Mouse (Mus musculus) neural tube, embryonic 15.5 days (tissue): ENCODE results near the gene Fgf6. TPM values are rescaled to one million over a fixed set of nuclear protein-coding genes. Genes with fewer than 3 reads are reported as not detected.

Experiments
- ATAC-seq: fragments of 200-750 bp; cut with Nextera tagmentation; 2 replicates; pipeline ENCODE4 v1.8.0; 2017; ENCODE audit warnings: mild to moderate bottlenecking, moderate TSS enrichment, moderate library complexity; ENCODE audit not compliant: low FRiP score
- H3K27ac ChIP-seq: fragments of 300-500 bp; sonication (generic); replicated peaks from 2 replicates; pipeline ENCODE4 v1.5.1; 2015; ENCODE audit warnings: mild to moderate bottlenecking, inconsistent platforms
- H3K27me3 ChIP-seq: fragments of 300-500 bp; sonication (generic); replicated peaks from 2 replicates; pipeline ENCODE4 v1.6.1; 2015; ENCODE audit warnings: inconsistent platforms
- H3K36me3 ChIP-seq: fragments of 300-500 bp; sonication (generic); 2 replicates; pipeline ENCODE4 v1.6.1; 2015; ENCODE audit warnings: inconsistent platforms
- H3K4me1 ChIP-seq: fragments of 300-500 bp; sonication (generic); 2 replicates; pipeline ENCODE4 v1.6.1; 2015; ENCODE audit warnings: inconsistent platforms
- H3K4me2 ChIP-seq: fragments of 300-500 bp; sonication (generic); 2 replicates; pipeline ENCODE4 v1.6.1; 2015; ENCODE audit warnings: inconsistent platforms, mild to moderate bottlenecking, moderate library complexity
- H3K4me3 ChIP-seq: fragments of 300-500 bp; sonication (generic); replicated peaks from 2 replicates; pipeline ENCODE4 v1.5.1; 2015; ENCODE audit warnings: mild to moderate bottlenecking, inconsistent platforms
- H3K9ac ChIP-seq: fragments of 300-500 bp; sonication (generic); replicated peaks from 2 replicates; pipeline ENCODE4 v1.6.1; 2015; ENCODE audit warnings: mild to moderate bottlenecking, inconsistent platforms
- H3K9me3 ChIP-seq: fragments of 300-500 bp; sonication (generic); replicated peaks from 2 replicates; pipeline ENCODE4 v1.6.1; 2016; ENCODE audit warnings: inconsistent platforms
- WGBS: fragments of 180-500 bp; shearing (Covaris S2); methylation state at CpG from one replicate; pipeline ENCODE4 v1.1.7; 2015; ENCODE audit warnings: mixed read lengths; 5-methylcytosine and 5-hydroxymethylcytosine counted together
- polyA plus RNA-seq: library from polyadenylated mRNA; unstranded; fragments of >200 nt; fragmentation: Nextera tagmentation; extraction: Ambion mirVana; gene quantifications from 2 replicates; pipeline ENCODE4 v1.2.1, GENCODE M21; 2015

The Fgf6 gene
- 0.05 and 0.10 TPM in 2 replicates for polyA plus RNA-seq

DNA sequence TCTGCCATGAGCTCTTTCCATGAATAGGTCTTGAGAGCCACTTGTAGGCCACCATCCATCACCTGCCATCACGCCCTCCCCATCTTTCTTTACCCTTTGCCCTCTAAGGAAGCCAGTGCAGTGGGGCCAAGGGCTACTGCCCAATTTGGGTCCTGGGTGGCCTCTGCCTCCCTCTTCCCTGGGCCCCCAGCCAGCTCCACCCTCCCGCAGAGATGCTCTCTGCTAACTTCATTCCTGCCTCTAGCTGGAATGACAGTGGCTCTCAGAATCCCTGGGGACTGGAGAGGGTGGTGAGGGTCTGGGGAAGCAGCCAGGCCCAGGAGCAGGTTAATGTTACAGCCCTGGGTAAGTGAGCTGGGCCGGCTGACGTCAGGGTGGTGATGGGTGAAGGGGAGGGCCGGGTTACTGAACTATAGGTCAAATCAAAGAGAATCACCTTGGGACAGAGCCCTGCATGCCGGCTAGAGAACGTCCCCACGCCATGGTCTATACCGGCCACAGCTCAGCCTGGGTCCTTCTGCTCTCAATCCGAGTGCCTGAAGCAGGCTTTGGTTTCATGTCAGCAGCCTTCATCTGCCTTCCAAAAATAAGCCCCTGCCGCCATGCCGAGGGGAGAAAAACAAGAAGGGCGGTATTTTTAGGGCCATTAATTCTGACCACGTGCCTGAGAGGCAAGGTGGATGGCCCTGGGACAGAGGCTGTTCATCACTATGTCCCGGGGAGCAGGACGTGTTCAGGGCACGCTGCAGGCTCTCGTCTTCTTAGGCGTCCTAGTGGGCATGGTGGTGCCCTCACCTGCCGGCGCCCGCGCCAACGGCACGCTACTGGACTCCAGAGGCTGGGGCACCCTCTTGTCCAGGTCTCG lies at the start of gene Fgf6:
Gene Fgf6 (plus strand): TSS at position 681 of the 865 bp plus-strand sequence.
- H3K9me3 ChIP-seq, result no peaks in the 10 kb centered on the region
- no peak for ATAC-seq
- peaks cover 7% of the 10 kb centered on the region; the same call in 1 of the 2 replicates for H3K4me1 ChIP-seq
- H3K27ac ChIP-seq, result no peak within 1 kb of the TSS
- H3K4me3 ChIP-seq, result no peak within 1 kb of the TSS
- H3K4me2 ChIP-seq, result no peak within 1 kb of the TSS
- no peaks in the 10 kb centered on the region for H3K36me3 ChIP-seq
- no peak within 1 kb of the TSS for H3K9ac ChIP-seq
- 81% methylated on average over 26 of the region's 26 CpGs for WGBS
- H3K27me3 ChIP-seq, result no peaks in the 10 kb centered on the region

DNA sequence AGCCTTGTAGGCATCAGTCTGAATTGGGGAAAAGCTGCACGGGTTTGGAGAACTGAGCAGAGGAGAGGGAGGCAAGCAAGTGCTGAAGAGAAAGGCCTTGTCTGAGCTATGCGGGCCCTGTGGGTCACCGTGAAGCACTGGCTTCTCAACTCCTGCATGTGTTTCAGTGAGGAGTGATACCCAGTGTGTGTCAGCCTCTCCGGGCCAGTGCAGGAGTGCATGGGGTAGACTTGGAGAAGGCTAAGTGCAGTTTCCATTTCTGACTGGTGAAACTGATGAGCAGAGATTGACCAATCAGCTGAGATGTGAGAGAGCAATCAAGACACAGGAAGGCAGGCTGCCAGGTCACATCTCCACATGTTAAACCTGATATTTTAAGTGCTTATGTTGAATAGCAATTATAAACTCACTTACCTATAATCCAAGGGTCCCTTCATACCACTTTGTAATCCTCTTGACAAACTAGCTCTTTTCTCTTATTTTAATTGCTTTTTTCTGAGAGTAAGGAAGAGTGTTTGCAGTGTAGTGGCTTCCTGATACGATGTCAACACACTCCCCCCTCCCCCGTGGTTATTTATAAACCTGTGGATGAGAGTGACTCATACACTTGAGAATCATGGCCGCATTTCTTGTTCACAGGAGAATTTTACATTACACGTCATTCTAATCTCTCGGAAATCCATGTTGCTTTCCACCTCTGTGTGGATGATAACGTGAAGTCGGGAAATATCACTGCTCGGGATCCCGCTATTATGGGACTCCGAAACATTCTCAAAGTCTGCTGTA lies 49.0 kb upstream of the Fgf6 start:
- no peaks in the 10 kb centered on the region for H3K4me1 ChIP-seq
- no peak overlapping the region for H3K9ac ChIP-seq
- H3K27ac ChIP-seq, result no peak overlapping the region
- H3K36me3 ChIP-seq, result peaks cover 62% of the 10 kb centered on the region
- H3K4me2 ChIP-seq, result no peak overlapping the region
- no peak for ATAC-seq
- WGBS, result 92% methylated on average over 14 of the region's 14 CpGs
- no peaks in the 10 kb centered on the region for H3K9me3 ChIP-seq
- H3K4me3 ChIP-seq, result no peak overlapping the region
- no peaks in the 10 kb centered on the region for H3K27me3 ChIP-seq

DNA sequence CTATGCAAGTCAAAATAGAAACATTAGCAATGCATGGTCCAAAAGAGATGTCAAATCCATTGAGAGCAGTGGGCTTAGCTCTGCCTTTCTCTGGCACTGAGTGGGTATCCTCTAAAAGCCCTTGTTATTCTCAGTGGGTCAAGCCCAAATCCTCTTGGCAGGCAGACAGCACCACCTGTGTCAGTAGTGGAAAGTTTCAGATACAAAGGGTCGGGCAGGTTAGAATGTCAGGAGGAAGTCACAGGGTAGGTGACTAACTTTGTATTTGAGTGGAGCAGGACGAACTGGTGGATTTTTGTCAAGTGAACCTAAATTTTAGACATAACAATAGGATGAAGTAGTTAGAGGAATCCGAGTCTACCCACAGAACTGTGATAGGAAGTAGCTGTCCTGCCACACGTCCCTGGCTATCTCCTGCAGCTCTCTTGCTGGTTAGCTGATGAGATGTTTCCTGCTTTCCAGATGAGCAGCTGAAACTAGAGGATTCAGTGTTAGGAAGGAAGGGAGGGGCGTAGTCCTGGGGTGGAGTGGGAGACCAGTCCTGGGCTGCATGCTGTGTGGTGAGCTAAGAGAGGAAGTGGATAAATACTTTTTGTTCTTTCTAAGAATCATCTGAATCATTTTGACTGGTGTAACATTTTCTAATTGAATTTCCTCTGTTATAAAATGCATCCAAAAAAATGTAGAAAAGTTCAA lies 33.7 kb upstream of the Fgf6 start:
- Histone ChIP-seq H3K9ac (no peak overlapping the region), H3K27me3 (no peaks in the 10 kb centered on the region), H3K4me3 (no peak overlapping the region), H3K9me3 (no peaks in the 10 kb centered on the region), H3K27ac (no peak overlapping the region), H3K4me1 (no peaks in the 10 kb centered on the region), H3K4me2 (no peak overlapping the region), H3K36me3 (peaks cover 7% of the 10 kb centered on the region; the same call in 1 of the 2 replicates)
- WGBS, result 82% methylated on average over 5 of the region's 5 CpGs
- ATAC-seq, result no peak

DNA sequence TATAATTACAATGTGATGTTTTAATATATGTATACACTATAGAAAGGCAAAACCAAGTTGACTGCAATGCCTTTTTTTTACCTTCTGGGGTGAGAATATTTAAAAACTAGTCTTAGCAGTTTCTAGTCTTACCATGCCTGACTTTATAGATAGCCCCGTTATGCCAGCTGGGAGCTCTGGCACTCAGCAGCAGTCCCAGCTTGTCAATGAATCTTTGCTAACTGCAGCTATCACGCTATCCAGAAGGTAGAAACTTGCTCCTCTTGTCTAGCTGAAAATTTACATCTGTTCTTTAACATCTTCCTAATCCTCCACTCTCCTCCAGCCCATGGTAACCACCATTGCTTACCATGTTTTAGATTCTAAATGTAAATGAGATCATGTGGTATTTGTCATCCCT lies 21.7 kb upstream of the Fgf6 start:
- H3K27me3 ChIP-seq, result no peaks in the 10 kb centered on the region
- WGBS, result 56% methylated on average over 2 of the region's 2 CpGs
- no peak overlapping the region for H3K4me2 ChIP-seq
- H3K4me1 ChIP-seq, result no peaks in the 10 kb centered on the region
- H3K9me3 ChIP-seq, result no peaks in the 10 kb centered on the region
- H3K4me3 ChIP-seq, result no peak overlapping the region
- H3K27ac ChIP-seq, result no peak overlapping the region
- no peaks in the 10 kb centered on the region for H3K36me3 ChIP-seq
- no peak overlapping the region for H3K9ac ChIP-seq
- no peak for ATAC-seq

DNA sequence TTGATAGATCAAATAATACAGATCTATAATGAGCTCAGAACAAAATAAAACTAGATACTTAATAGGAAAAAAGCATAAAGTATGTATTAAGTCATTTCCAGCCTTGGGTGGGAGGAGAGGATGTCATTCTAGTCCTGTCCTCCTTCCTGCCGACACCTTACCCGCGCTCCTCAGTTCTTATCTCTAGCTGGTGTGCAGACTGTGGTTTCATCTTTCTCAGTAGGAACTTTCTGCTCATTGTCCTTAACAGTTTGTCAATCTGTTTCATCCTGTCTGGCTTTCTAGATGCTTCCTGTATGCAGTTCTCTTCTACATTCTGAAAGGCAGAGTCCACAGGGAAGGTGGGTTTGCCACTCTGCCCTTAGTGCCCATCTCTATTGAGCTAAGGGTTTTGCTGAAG lies 19.9 kb upstream of the Fgf6 start:
- Histone ChIP-seq H3K4me2 (no peak overlapping the region), H3K27me3 (no peaks in the 10 kb centered on the region), H3K27ac (no peak overlapping the region), H3K4me1 (no peaks in the 10 kb centered on the region), H3K4me3 (no peak overlapping the region), H3K9ac (no peak overlapping the region), H3K9me3 (no peaks in the 10 kb centered on the region), H3K36me3 (no peaks in the 10 kb centered on the region)
- ATAC-seq, result no peak
- whole genome bisulfite sequencing, result 94% methylated on average over 3 of the region's 3 CpGs

DNA sequence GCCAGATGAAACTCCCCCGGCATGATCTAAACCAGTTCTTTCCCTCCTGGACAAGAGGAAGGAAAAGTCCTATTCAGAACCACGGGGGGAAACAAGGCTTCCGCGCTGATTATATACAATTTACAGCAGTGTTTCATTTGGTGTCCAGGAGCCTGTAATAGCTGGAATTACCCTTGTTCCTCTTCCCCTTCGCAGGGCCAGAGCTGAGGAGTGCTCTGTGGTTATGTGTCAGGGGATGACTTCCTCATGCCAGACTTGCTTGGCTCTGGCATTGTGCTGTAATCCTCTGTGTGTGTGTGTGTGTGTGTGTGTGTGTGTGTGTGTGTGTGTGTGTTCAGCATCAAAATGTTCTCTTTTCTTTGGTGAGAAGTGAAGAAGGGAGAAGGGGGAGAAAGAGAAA lies 19.0 kb upstream of the Fgf6 start:
- 82% methylated on average over 5 of the region's 5 CpGs for WGBS
- Histone ChIP-seq H3K4me1 (no peaks in the 10 kb centered on the region), H3K9me3 (no peaks in the 10 kb centered on the region), H3K27ac (no peak overlapping the region), H3K4me2 (no peak overlapping the region), H3K4me3 (no peak overlapping the region), H3K27me3 (no peaks in the 10 kb centered on the region), H3K9ac (no peak overlapping the region), H3K36me3 (no peaks in the 10 kb centered on the region)
- ATAC-seq, result no peak

GRCm38 (mm10) chr6:127005646-127006045 lies 9.7 kb upstream of the Fgf6 start:
- Histone ChIP-seq H3K36me3 (no peaks in the 10 kb centered on the region), H3K9me3 (no peaks in the 10 kb centered on the region), H3K4me1 (no peaks in the 10 kb centered on the region), H3K9ac (no peak overlapping the region), H3K27me3 (no peaks in the 10 kb centered on the region), H3K4me3 (no peak overlapping the region), H3K27ac (no peak overlapping the region), H3K4me2 (no peak overlapping the region)
- ATAC-seq, result no peak
- 88% methylated on average over 3 of the region's 3 CpGs for WGBS

- Histone ChIP-seq H3K27me3 (no peaks in the 10 kb centered on the region), H3K36me3 (no peaks in the 10 kb centered on the region), H3K27ac (no peak overlapping the region), H3K9ac (no peak overlapping the region), H3K4me1 (no peaks in the 10 kb centered on the region), H3K9me3 (no peaks in the 10 kb centered on the region), H3K4me2 (no peak overlapping the region), H3K4me3 (no peak overlapping the region)
- ATAC-seq, result no peak
- WGBS, result 93% methylated on average over 3 of the region's 3 CpGs
These were observed 8.8 kb upstream of the Fgf6 start for GRCm38 (mm10) chr6:127006551-127006950.

DNA sequence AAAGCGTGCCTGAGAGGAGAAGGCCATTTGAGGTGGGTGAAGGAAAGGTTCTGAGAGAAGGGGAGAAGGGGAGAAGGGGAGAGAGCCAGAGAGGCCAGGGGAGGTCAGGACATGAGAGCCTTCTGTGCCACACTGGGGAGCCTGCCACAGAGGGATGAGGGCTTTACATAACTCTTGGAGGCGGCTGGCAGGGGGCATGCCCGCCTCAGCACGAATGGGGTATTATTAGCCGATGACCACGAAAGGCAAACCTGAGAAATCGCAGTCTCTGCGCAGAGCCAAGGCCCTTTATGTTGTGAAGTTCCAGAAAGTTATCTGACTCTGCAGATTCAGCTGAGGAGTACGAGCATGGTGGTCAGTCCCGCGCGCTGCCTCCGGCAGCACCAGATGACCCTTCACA lies 5.4 kb upstream of the Fgf6 start:
- WGBS, result 91% methylated on average over 13 of the region's 13 CpGs
- H3K9ac ChIP-seq, result no peak overlapping the region
- no peak overlapping the region for H3K4me2 ChIP-seq
- H3K4me3 ChIP-seq, result no peak overlapping the region
- no peaks in the 10 kb centered on the region for H3K36me3 ChIP-seq
- no peaks in the 10 kb centered on the region for H3K27me3 ChIP-seq
- H3K9me3 ChIP-seq, result no peaks in the 10 kb centered on the region
- no peak overlapping the region for H3K27ac ChIP-seq
- no peak for ATAC-seq
- no peaks in the 10 kb centered on the region for H3K4me1 ChIP-seq

DNA sequence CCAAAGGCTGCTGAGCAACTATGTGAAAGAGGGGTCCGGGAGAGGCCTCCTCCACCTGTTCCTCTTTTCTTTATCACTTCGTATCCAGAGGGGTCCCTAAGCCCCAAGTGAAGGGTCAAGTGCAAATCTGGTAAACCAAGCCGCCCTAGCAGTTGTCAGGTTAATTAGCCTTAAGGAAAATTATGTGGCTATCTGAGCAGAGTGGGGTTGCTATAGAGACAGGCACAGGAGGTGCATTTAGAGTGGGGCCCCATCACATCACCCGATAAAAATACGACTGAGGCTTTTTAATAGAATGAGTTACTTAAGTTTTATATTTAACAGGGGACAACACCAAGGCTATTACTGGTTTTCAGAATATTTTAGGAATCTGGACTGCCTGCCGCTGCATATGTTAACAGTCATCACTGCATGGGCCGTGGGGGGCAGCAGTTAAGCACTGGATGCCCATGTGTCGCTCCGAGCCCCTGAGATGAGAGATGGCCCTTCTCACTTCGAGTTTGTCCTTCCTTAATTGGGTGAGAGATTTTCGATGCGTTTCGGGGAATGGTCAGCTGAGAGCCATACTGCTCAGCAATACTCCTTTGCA lies 3.3 kb upstream of the Fgf6 start:
- Histone ChIP-seq H3K4me1 (no peaks in the 10 kb centered on the region), H3K36me3 (no peaks in the 10 kb centered on the region), H3K9me3 (no peaks in the 10 kb centered on the region), H3K4me2 (no peak overlapping the region), H3K27ac (no peak overlapping the region), H3K4me3 (no peak overlapping the region), H3K27me3 (no peaks in the 10 kb centered on the region), H3K9ac (no peak overlapping the region)
- 0 out of 2 replicates have a peak, but pooled peaks have one; percentile 31 for ATAC-seq
- 63% methylated on average over 13 of the region's 13 CpGs for WGBS

GRCm38 (mm10) chr6:127019254-127019653 lies 3.9 kb downstream of the Fgf6 start:
- Histone ChIP-seq H3K9ac (no peak overlapping the region), H3K4me2 (no peak overlapping the region), H3K36me3 (no peaks in the 10 kb centered on the region), H3K27me3 (no peaks in the 10 kb centered on the region; the same call in none of the 2 replicates), H3K4me3 (no peak overlapping the region), H3K9me3 (no peaks in the 10 kb centered on the region), H3K4me1 (peaks cover 13% of the 10 kb centered on the region; the same call in 1 of the 2 replicates), H3K27ac (no peak overlapping the region)
- 3% methylated on average over 6 of the region's 6 CpGs for WGBS
- ATAC-seq, result no peak
